Mouse (Mus musculus): ENCODE measurements at regions not wholly inside any gene's neighbourhood (a gene's known extent, or its start where the extent isn't known, plus 50 kb on each side); places are given as distances from the start of the nearest gene placed in this dataset.

DNA sequence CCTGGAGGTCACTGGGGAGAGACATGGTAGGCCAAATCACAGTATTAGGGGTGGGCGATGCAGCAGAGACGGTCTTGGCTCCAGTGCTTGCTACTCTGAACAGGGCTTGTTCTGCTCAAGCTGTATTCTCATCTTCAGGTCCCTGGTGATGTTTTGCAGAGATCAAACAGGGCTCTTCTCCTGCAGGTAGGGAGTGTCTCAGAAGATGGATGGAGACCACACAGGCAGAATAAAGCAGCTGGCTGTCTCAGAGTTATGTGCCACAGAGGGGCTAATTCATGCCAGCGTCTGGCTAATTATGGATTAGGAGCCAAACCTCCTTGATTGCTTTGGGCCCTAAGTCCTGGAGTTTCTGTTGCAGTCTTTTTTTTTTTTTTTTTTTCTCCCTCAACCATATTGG, 99.2 kb downstream of the Minar1 start:
- TF ChIP-seq CTCF (IDR thresholded peaks at IDR 0.05; ENCODE audit: extremely low read depth, insufficient read length, insufficient replicate concordance, low read depth, low read length): no peak
- no peak for TF ChIP-seq POLR2A (IDR thresholded peaks at IDR 0.05; ENCODE audit: low read depth, low read length)

Data from small intestine, adult 2 months (tissue).